Mouse (Mus musculus) megakaryocyte, embryonic 14.5 days (primary cell): Measurements from ENCODE around the gene Akap8l.

Experiments
- FLI1 ChIP-seq: IDR thresholded peaks from 2 replicates; pipeline ENCODE4 v1.6.1; 2012; ENCODE audit warnings: low read length, inconsistent platforms, mixed read lengths
- GATA1 ChIP-seq: IDR thresholded peaks from 3 replicates; pipeline ENCODE4 v1.6.1; 2012; ENCODE audit warnings: mixed read lengths, low read length, inconsistent platforms, borderline replicate concordance

GRCm38 (mm10) chr17:32283341-32283740, 67.1 kb downstream of the Akap8l start:
- TF ChIP-seq GATA1 (no peak), FLI1 (no peak)
